Mouse (Mus musculus): Measurements from ENCODE around the gene Yy2. TPM values are rescaled to one million over a fixed set of nuclear protein-coding genes. Genes with fewer than 3 reads are reported as not detected.

Yy2 gene
- polyA plus RNA-seq, 1 experiment from 2014 or later = 5.0 TPM

DNA sequence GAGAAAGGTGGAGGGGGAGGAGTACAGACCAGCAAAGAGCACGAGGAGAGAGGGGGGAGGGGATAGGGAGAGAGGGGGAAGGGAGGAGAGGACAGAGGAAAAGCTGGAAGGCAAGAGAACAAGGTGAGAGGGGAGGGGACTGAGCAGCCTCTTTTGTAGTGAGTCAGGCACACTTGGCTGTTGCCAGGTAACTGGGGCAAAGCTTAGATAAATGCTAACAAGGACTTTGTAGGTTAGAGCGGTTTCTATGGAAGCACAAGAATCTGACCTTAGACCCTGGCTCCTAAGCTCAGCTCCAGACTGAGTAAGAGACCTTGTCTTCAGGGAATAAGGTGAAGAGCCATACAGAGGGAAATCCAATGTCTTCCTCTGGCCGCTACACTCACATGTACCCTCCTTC lies 21.7 kb downstream of the Yy2 start:
- Histone ChIP-seq H3K4me3 (no peak overlapping the region), H3K27me3 (ENCODE audit: low read depth, poor library complexity, severe bottlenecking) (no peaks in the 10 kb centered on the region), H3K4me1 (peaks cover 15% of the 10 kb centered on the region), H3K9me3 (replicated peaks) (no peaks in the 10 kb centered on the region), H3K27ac (replicated peaks) (no peak overlapping the region), H3K36me3 (peaks cover 1% of the 10 kb centered on the region)
- DNase-seq (ENCODE audit: low spot score) = peak; percentile 52
- 15% methylated on average over 3 of the region's 3 CpGs for WGBS

Other genes with a start within 250 kb of the Yy2 start
- gene Phex, start 153.7 kb downstream of the Yy2 start, polyA plus RNA-seq (2016; fragmentation: Nextera tagmentation; extraction: Ambion mirVana) = 0.10 and 0.22 TPM in 2 replicates
- gene Sms, start 76.7 kb downstream of the Yy2 start, polyA plus RNA-seq (2016; fragmentation: Nextera tagmentation; extraction: Ambion mirVana) = 86.3 and 102 TPM in 2 replicates
- 17.2 and 20.0 TPM in 2 replicates for gene Mbtps2, start 29.7 kb upstream of the Yy2 start, polyA plus RNA-seq (2016; fragmentation: Nextera tagmentation; extraction: Ambion mirVana)
- gene Smpx, start 129.9 kb upstream of the Yy2 start, polyA plus RNA-seq (2016; fragmentation: Nextera tagmentation; extraction: Ambion mirVana) = not detected in 2 replicates
- gene Klhl34, start 249.4 kb upstream of the Yy2 start, polyA plus RNA-seq (2016; fragmentation: Nextera tagmentation; extraction: Ambion mirVana) = 1.6 TPM in 2 replicates